Mouse (Mus musculus) kidney, postnatal 25 days (tissue): Measurements from ENCODE around the gene Sbp.

ENCODE experiments used
- DNase-seq, 2 experiments: peaks; one replicate each; pipeline ENCODE4 v3.0.0; 2021; ENCODE audit warnings: mixed read lengths in 2 of 2

Gene Sbp

DNA sequence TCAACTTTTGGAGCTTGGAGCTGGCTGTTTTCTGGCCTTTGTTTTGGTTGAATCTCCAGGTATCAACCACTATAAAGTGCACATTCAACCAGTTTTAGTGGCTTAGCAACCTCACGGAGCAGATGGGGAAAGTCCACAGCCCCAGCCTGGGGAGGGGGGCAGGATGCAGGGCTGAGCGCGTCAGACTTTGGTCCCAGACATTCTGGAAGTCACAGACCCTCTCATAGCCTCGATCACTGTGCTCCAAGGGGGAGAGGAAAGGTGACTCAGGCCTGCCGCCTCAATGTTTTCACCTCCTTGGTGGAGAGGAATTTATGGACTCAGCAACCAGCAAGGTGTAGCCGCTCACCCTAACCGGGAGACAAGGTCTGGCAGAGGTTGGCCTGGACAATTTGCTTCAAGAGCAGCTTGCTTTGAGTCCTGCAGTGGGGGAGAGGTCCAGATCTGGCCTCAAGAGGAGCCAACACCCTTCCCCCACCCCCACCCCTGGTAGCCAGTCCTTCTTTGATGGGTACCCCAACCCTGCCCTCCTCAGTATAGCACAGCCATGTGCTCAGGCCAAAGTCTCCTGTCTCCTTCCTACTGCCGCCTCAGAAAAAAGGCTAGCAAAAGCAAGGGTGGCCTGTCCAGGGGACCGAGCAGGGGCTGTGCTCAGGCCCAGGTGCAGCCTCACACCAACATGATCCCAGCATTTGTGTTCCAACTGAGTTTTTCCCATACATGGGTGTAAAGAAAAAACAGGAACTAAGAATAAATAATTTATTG lies 51.5 kb downstream of the Sbp start:
- peak; percentile 62 to 90 for DNase-seq

DNA sequence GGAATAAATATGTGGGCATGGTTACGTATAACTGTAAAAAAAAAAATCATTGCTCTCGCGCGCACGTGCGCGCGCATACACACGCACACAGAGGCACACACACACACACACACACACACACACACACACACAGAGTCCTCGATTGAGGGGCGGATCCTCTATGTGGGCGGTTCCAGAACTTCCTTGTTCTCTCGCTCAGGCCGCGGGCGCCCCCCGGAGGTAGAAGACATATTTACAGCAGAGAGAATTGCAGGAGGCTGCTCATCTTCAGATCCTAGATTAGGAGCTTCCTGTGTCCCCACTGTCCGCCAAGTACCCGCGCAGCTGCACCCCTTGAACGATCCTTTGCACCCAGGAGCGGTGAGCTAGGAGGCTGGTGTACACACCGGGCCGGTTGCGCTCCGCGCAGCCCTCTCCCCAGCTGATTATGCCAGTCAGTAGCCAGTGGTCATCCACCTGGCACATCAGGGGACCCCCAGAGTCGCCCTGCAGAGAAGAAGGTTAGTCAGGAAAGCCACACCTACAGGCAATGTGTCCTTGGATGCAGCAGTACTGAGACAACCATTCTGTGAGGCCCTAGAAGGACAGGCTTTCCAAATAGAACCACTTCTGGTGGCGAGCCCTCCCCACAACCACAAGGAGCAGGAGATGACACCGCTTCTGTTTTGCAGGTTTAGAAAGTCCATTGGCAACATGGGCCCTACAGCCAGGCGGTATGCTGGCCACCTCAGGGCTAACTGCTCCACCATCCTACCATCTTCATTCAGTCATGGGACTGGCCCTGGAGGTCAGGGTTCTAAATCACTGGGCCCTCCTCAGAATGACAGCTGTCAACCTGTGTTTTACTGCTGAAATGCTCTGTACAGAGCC lies 52.3 kb downstream of the Sbp start:
- DNase-seq: peak; percentile 94 to 97

DNA sequence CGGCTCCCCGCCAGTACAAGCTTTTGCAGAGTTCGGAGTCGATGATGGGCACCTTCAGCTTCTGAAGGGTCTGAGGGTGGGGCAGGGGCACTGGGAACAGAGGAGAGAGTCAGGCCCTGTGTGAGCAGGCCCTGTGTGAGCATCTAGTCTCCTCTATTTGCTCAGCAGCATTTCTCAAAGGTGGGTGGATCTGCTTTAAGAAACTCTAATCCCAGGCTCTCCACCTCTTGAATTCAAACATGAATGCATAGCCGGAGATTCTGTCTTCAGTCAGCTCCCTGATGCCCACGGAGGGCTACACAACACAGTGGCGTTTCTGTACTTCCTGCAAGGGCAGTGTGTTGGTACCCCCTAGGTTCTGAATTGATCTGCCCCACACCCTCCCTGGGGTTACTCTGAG lies 53.2 kb downstream of the Sbp start:
- DNase-seq: no peak
